Mouse (Mus musculus): ENCODE data around the gene Ube3b. TPM values are rescaled to one million over a fixed set of nuclear protein-coding genes. Genes with fewer than 3 reads are reported as not detected.

Gene Ube3b
- polyA plus RNA-seq, 1 experiment from 2014 or later = 41.1 TPM

GRCm38 (mm10) chr5:114428621-114429020 is 48.2 kb downstream of the Ube3b start:
- Histone ChIP-seq H3K27ac (replicated peaks) (no peak overlapping the region), H3K4me2 (no peak overlapping the region), H3K36me3 (0 out of 2 replicates have a peak, but pooled peaks cover 2% of the 10 kb centered on the region), H3K9ac (no peak overlapping the region), H3K27me3 (replicated peaks) (no peaks in the 10 kb centered on the region), H3K4me1 (no peaks in the 10 kb centered on the region), H3K9me3 (no peaks in the 10 kb centered on the region), H3K4me3 (no peak overlapping the region)
- ATAC-seq (ENCODE audit: extremely low read depth, insufficient number of reproducible peaks, low FRiP score, low TSS enrichment) = no peak
- 75% methylated on average over 18 of the region's 18 CpGs for WGBS

- Histone ChIP-seq H3K27me3 (replicated peaks) (no peaks in the 10 kb centered on the region), H3K9me3 (no peaks in the 10 kb centered on the region), H3K9ac (no peak overlapping the region), H3K4me1 (no peaks in the 10 kb centered on the region), H3K4me3 (no peak overlapping the region), H3K27ac (replicated peaks) (no peak overlapping the region), H3K4me2 (no peak overlapping the region), H3K36me3 (peaks cover 13% of the 10 kb centered on the region)
- no peak for ATAC-seq (ENCODE audit: extremely low read depth, insufficient number of reproducible peaks, low FRiP score, low TSS enrichment)
- 80% methylated on average over 7 of the region's 7 CpGs for WGBS
Observed at GRCm38 (mm10) chr5:114429781-114430180, 49.4 kb downstream of the Ube3b start.

- no peak for ATAC-seq (ENCODE audit: extremely low read depth, insufficient number of reproducible peaks, low FRiP score, low TSS enrichment)
- WGBS = 85% methylated on average over 8 of the region's 8 CpGs
Observed at GRCm38 (mm10) chr5:114434359-114434758, 54.0 kb downstream of the Ube3b start.

GRCm38 (mm10) chr5:114435588-114435987 is 55.2 kb downstream of the Ube3b start:
- Histone ChIP-seq H3K4me1 (no peaks in the 10 kb centered on the region), H3K27me3 (replicated peaks) (no peaks in the 10 kb centered on the region), H3K4me2 (no peak overlapping the region), H3K9ac (no peak overlapping the region), H3K27ac (replicated peaks) (no peak overlapping the region), H3K9me3 (no peaks in the 10 kb centered on the region), H3K4me3 (no peak overlapping the region), H3K36me3 (peaks cover 49% of the 10 kb centered on the region)
- ATAC-seq (ENCODE audit: extremely low read depth, insufficient number of reproducible peaks, low FRiP score, low TSS enrichment) = no peak
- WGBS = 85% methylated on average over 14 of the region's 14 CpGs

More at GRCm38 (mm10) chr5:114434359-114434758, 54.0 kb downstream of the Ube3b start:
- Histone ChIP-seq H3K27me3 (replicated peaks) (no peaks in the 10 kb centered on the region), H3K4me1 (no peaks in the 10 kb centered on the region), H3K27ac (replicated peaks) (no peak overlapping the region), H3K9me3 (no peaks in the 10 kb centered on the region), H3K9ac (no peak overlapping the region), H3K36me3 (peaks cover 49% of the 10 kb centered on the region), H3K4me3 (no peak overlapping the region), H3K4me2 (no peak overlapping the region)

GRCm38 (mm10) chr5:114443566-114444367 is 63.4 kb downstream of the Ube3b start, which contains the start of the genes Mmab and Mvk:
Mmab (minus strand) TSS chr5:114444060.
Mvk (plus strand) TSS chr5:114444269.
- ATAC-seq (ENCODE audit: extremely low read depth, insufficient number of reproducible peaks, low FRiP score, low TSS enrichment) = peak; percentile 95

GRCm38 (mm10) chr5:114444368-114444692 is 63.9 kb downstream of the Ube3b start:
- Histone ChIP-seq H3K9ac (peak overlapping the region; percentile 89), H3K27me3 (replicated peaks) (no peaks in the 10 kb centered on the region), H3K4me1 (peaks cover 19% of the 10 kb centered on the region), H3K4me2 (peak overlapping the region; percentile 92), H3K4me3 (peak overlapping the region; percentile 83), H3K36me3 (peaks cover 18% of the 10 kb centered on the region), H3K9me3 (no peaks in the 10 kb centered on the region), H3K27ac (replicated peaks) (peak overlapping the region; percentile 32; the same call in 1 of the 2 replicates)
- no peak for ATAC-seq (ENCODE audit: extremely low read depth, insufficient number of reproducible peaks, low FRiP score, low TSS enrichment)
- WGBS = 0% methylated on average over 21 of the region's 21 CpGs

More at GRCm38 (mm10) chr5:114443566-114444367, 63.4 kb downstream of the Ube3b start, which contains the start of the genes Mmab and Mvk:
- 2% methylated on average over 43 of the region's 43 CpGs for WGBS
- Histone ChIP-seq H3K9me3 (no peaks in the 10 kb centered on the region), H3K27me3 (replicated peaks) (no peaks in the 10 kb centered on the region), H3K9ac (peak within 1 kb of the TSS; percentile 89), H3K4me2 (peak within 1 kb of the TSS; percentile 92), H3K4me3 (peak within 1 kb of the TSS; percentile 83), H3K27ac (replicated peaks) (peak within 1 kb of the TSS; percentile 72), H3K4me1 (peaks cover 19% of the 10 kb centered on the region), H3K36me3 (peaks cover 18% of the 10 kb centered on the region)

GRCm38 (mm10) chr5:114449011-114449410 is 68.6 kb downstream of the Ube3b start:
- peaks cover 39% of the 10 kb centered on the region for H3K36me3 ChIP-seq
- no peak overlapping the region for H3K4me3 ChIP-seq
- H3K27me3 ChIP-seq (replicated peaks) = no peaks in the 10 kb centered on the region
- 84% methylated on average over 4 of the region's 4 CpGs for WGBS
- H3K9ac ChIP-seq = no peak overlapping the region
- no peak for ATAC-seq (ENCODE audit: extremely low read depth, insufficient number of reproducible peaks, low FRiP score, low TSS enrichment)
- H3K9me3 ChIP-seq = no peaks in the 10 kb centered on the region
- no peak overlapping the region for H3K27ac ChIP-seq (replicated peaks)
- peaks cover 9% of the 10 kb centered on the region for H3K4me1 ChIP-seq
- no peak overlapping the region for H3K4me2 ChIP-seq

GRCm38 (mm10) chr5:114456287-114456686 is 75.9 kb downstream of the Ube3b start:
- H3K4me1 ChIP-seq = peaks cover 19% of the 10 kb centered on the region
- H3K27me3 ChIP-seq (replicated peaks) = peaks cover 18% of the 10 kb centered on the region
- ATAC-seq (ENCODE audit: extremely low read depth, insufficient number of reproducible peaks, low FRiP score, low TSS enrichment) = no peak
- no peak overlapping the region for H3K9ac ChIP-seq
- no peaks in the 10 kb centered on the region for H3K9me3 ChIP-seq
- no peak overlapping the region for H3K4me3 ChIP-seq
- no peak overlapping the region for H3K27ac ChIP-seq (replicated peaks)
- H3K36me3 ChIP-seq = peaks cover 13% of the 10 kb centered on the region; the same call in 1 of the 2 replicates
- no peak overlapping the region for H3K4me2 ChIP-seq
- 70% methylated on average over 9 of the region's 9 CpGs for WGBS

- ATAC-seq (ENCODE audit: extremely low read depth, insufficient number of reproducible peaks, low FRiP score, low TSS enrichment) = no peak
- H3K27ac ChIP-seq (replicated peaks) = peak overlapping the region; percentile 53
Observed at GRCm38 (mm10) chr5:114456995-114457605, 76.7 kb downstream of the Ube3b start.

GRCm38 (mm10) chr5:114461238-114461637 is 80.8 kb downstream of the Ube3b start:
- H3K27me3 ChIP-seq (replicated peaks) = peaks cover 18% of the 10 kb centered on the region
- H3K9me3 ChIP-seq = no peaks in the 10 kb centered on the region
- H3K4me3 ChIP-seq = no peak overlapping the region
- no peak overlapping the region for H3K27ac ChIP-seq (replicated peaks)
- H3K9ac ChIP-seq = no peak overlapping the region
- no peak overlapping the region for H3K4me2 ChIP-seq
- peaks cover 39% of the 10 kb centered on the region for H3K4me1 ChIP-seq
- peak; percentile 21; the same call in 1 of the 2 replicates for ATAC-seq (ENCODE audit: extremely low read depth, insufficient number of reproducible peaks, low FRiP score, low TSS enrichment)
- no peaks in the 10 kb centered on the region for H3K36me3 ChIP-seq
- 7% methylated on average over 7 of the region's 7 CpGs for WGBS

More at GRCm38 (mm10) chr5:114456995-114457605, 76.7 kb downstream of the Ube3b start:
- no peak overlapping the region for H3K4me3 ChIP-seq
- peak overlapping the region; percentile 42 for H3K4me2 ChIP-seq
- 0 out of 2 replicates have a peak overlapping the region, but pooled peaks have one; percentile 40 for H3K9ac ChIP-seq
- H3K27me3 ChIP-seq (replicated peaks) = peaks cover 18% of the 10 kb centered on the region
- 56% methylated on average over 16 of the region's 16 CpGs for WGBS
- H3K4me1 ChIP-seq = peaks cover 23% of the 10 kb centered on the region
- peaks cover 13% of the 10 kb centered on the region; the same call in 1 of the 2 replicates for H3K36me3 ChIP-seq
- no peaks in the 10 kb centered on the region for H3K9me3 ChIP-seq
